22 mouse cellular contexts compared by ENCODE assay signal in genomic region chr8:107491212-107491611, GRCm38 (mm10). TPM values are rescaled to one million over a fixed set of nuclear protein-coding genes. Genes with fewer than 3 reads are reported as not detected.
DNase-seq lines count a peak whose midpoint lies in the region; ATAC-seq lines count a peak whose summit lies in the region.
"Had no signal": no experiment of that assay in that cellular context is flagged by ENCODE, and none has a peak within 500 bp of the region (broad histone marks: within the 10 kb centered on the region; RNA-seq: fewer than 3 reads in every experiment).

No protein-coding gene starts in this region.

- 57% methylated on average over 4 of the region's 4 CpGs for WGBS in heart, embryonic 16.5 days
- 41% methylated on average over 4 of the region's 4 CpGs for WGBS in lung, embryonic 15.5 days
- 64% methylated on average over 4 of the region's 4 CpGs for WGBS in embryonic facial prominence, embryonic 14.5 days
- 35% methylated on average over 4 of the region's 4 CpGs for whole genome bisulfite sequencing in limb, embryonic 13.5 days
- 47% methylated on average over 4 of the region's 4 CpGs for WGBS in forebrain, embryonic 16.5 days

- DNase-seq in heart, postnatal 4 days = no peak
- no peak for DNase-seq in lung, postnatal 4 days
- no peak for DNase-seq in embryonic facial prominence, embryonic 14.5 days (ENCODE audit: low spot score)
- DNase-seq in ovary, adult 18-20 months (ENCODE audit: low spot score) = no peak
- DNase-seq: adrenal gland, postnatal 14 days; cerebellum, postnatal 25 days; embryo, embryonic 11 days; heart, postnatal 10 days; kidney, adult 8-10 months; kidney, postnatal 4 days; layer of hippocampus, adult 9-11 months; left cerebral cortex, postnatal 4 days had no signal

- no peak overlapping the region for H3K4me3 ChIP-seq in heart, embryonic 16.5 days (ENCODE audit: low read length)
- H3K4me3 ChIP-seq in lung, embryonic 15.5 days = no peak overlapping the region
- H3K4me3 ChIP-seq in embryonic facial prominence, embryonic 14.5 days (ENCODE audit: low read depth, low read length) = no peak overlapping the region
- no peak overlapping the region for H3K4me3 ChIP-seq in limb, embryonic 13.5 days
- no peak overlapping the region for H3K4me3 ChIP-seq in forebrain, embryonic 16.5 days (replicated peaks; ENCODE audit: low read length)
- H3K4me3 ChIP-seq: forebrain, embryonic 15.5 days; heart, embryonic 10.5 days; left cerebral cortex, adult 2 months; neural tube, embryonic 12.5 days had no signal

- no peaks in the 10 kb centered on the region for H3K9me3 ChIP-seq in heart, embryonic 16.5 days (replicated peaks; ENCODE audit: control insufficient read depth, low read length)
- H3K9me3 ChIP-seq in lung, embryonic 15.5 days = no peaks in the 10 kb centered on the region
- H3K9me3 ChIP-seq in embryonic facial prominence, embryonic 14.5 days (ENCODE audit: control insufficient read depth, low read length) = no peaks in the 10 kb centered on the region
- H3K9me3 ChIP-seq in limb, embryonic 13.5 days = no peaks in the 10 kb centered on the region
- H3K9me3 ChIP-seq in forebrain, embryonic 16.5 days (ENCODE audit: control insufficient read depth, low read length) = no peaks in the 10 kb centered on the region
- H3K9me3 ChIP-seq: forebrain, embryonic 15.5 days; G1E; heart, embryonic 10.5 days; neural tube, embryonic 12.5 days had no signal

- no peaks in the 10 kb centered on the region for H3K36me3 ChIP-seq in heart, embryonic 16.5 days (ENCODE audit: control insufficient read depth, insufficient read depth)
- H3K36me3 ChIP-seq in lung, embryonic 15.5 days = no peaks in the 10 kb centered on the region
- H3K36me3 ChIP-seq in embryonic facial prominence, embryonic 14.5 days (ENCODE audit: control insufficient read depth, insufficient read depth, low read length) = no peaks in the 10 kb centered on the region
- no peaks in the 10 kb centered on the region for H3K36me3 ChIP-seq in limb, embryonic 13.5 days
- H3K36me3 ChIP-seq in forebrain, embryonic 16.5 days (ENCODE audit: control insufficient read depth, insufficient read depth) = no peaks in the 10 kb centered on the region
- H3K36me3 ChIP-seq: forebrain, embryonic 15.5 days had no signal

- H3K4me1 ChIP-seq in heart, embryonic 16.5 days (ENCODE audit: control insufficient read depth, insufficient read depth, low read length) = peaks cover 24% of the 10 kb centered on the region
- peaks cover 40% of the 10 kb centered on the region for H3K4me1 ChIP-seq in lung, embryonic 15.5 days
- H3K4me1 ChIP-seq in embryonic facial prominence, embryonic 14.5 days (ENCODE audit: control insufficient read depth, insufficient read depth, low read length) = peaks cover 16% of the 10 kb centered on the region; the same call in 1 of the 2 replicates
- peaks cover 46% of the 10 kb centered on the region for H3K4me1 ChIP-seq in limb, embryonic 13.5 days
- peaks cover 11% of the 10 kb centered on the region for H3K4me1 ChIP-seq in forebrain, embryonic 16.5 days (replicated peaks; ENCODE audit: control insufficient read depth, insufficient read depth, low read length)

- H3K9ac ChIP-seq in heart, embryonic 16.5 days (ENCODE audit: low read length) = no peak overlapping the region
- H3K9ac ChIP-seq in lung, embryonic 15.5 days = no peak overlapping the region
- H3K9ac ChIP-seq in embryonic facial prominence, embryonic 14.5 days (ENCODE audit: low read depth, low read length) = no peak overlapping the region
- H3K9ac ChIP-seq in limb, embryonic 13.5 days = peak overlapping the region; percentile 31; the same call in 1 of the 2 replicates
- no peak overlapping the region for H3K9ac ChIP-seq in forebrain, embryonic 16.5 days (replicated peaks; ENCODE audit: low read depth, low read length)
- H3K9ac ChIP-seq: forebrain, embryonic 15.5 days; neural tube, embryonic 12.5 days had no signal

- ATAC-seq in heart, embryonic 16.5 days (replicated peaks; ENCODE audit: extremely low read depth, insufficient read depth, low FRiP score) = no peak
- no peak for ATAC-seq in lung, embryonic 15.5 days (ENCODE audit: borderline replicate concordance, extremely low read depth, low FRiP score, low TSS enrichment)
- ATAC-seq in embryonic facial prominence, embryonic 14.5 days (ENCODE audit: low read depth) = no peak
- ATAC-seq in limb, embryonic 13.5 days (ENCODE audit: low FRiP score, low read depth) = peak; percentile 13; the same call in 1 of the 2 replicates
- no peak for ATAC-seq in forebrain, embryonic 16.5 days
- ATAC-seq: forebrain, embryonic 15.5 days had no signal

- H3K27me3 ChIP-seq in heart, embryonic 16.5 days (ENCODE audit: control insufficient read depth, insufficient read depth, low read length) = no peaks in the 10 kb centered on the region
- no peaks in the 10 kb centered on the region for H3K27me3 ChIP-seq in lung, embryonic 15.5 days
- no peaks in the 10 kb centered on the region for H3K27me3 ChIP-seq in embryonic facial prominence, embryonic 14.5 days (replicated peaks; ENCODE audit: control insufficient read depth, insufficient read depth, low read length)
- H3K27me3 ChIP-seq in limb, embryonic 13.5 days = no peaks in the 10 kb centered on the region
- no peaks in the 10 kb centered on the region for H3K27me3 ChIP-seq in forebrain, embryonic 16.5 days (replicated peaks; ENCODE audit: control insufficient read depth, insufficient read depth, low read length)
- H3K27me3 ChIP-seq: forebrain, embryonic 15.5 days; neural tube, embryonic 12.5 days had no signal

- 0 out of 2 replicates have a peak overlapping the region, but pooled peaks have one; percentile 6 for H3K27ac ChIP-seq in heart, embryonic 16.5 days (ENCODE audit: low read length)
- peak overlapping the region; percentile 53 for H3K27ac ChIP-seq in lung, embryonic 15.5 days
- peak overlapping the region; percentile 70; the same call in 1 of the 2 replicates for H3K27ac ChIP-seq in embryonic facial prominence, embryonic 14.5 days (replicated peaks; ENCODE audit: low read depth, low read length)
- peak overlapping the region; percentile 92 for H3K27ac ChIP-seq in limb, embryonic 13.5 days
- H3K27ac ChIP-seq in forebrain, embryonic 16.5 days (ENCODE audit: low read length) = no peak overlapping the region
- H3K27ac ChIP-seq: forebrain, embryonic 15.5 days; left cerebral cortex, adult 2 months; neural tube, embryonic 12.5 days had no signal

- H3K4me2 ChIP-seq in heart, embryonic 16.5 days (ENCODE audit: low read depth, low read length) = no peak overlapping the region
- H3K4me2 ChIP-seq in lung, embryonic 15.5 days = no peak overlapping the region
- H3K4me2 ChIP-seq in embryonic facial prominence, embryonic 14.5 days (ENCODE audit: low read depth, low read length) = no peak overlapping the region
- no peak overlapping the region for H3K4me2 ChIP-seq in limb, embryonic 13.5 days (replicated peaks)
- no peak overlapping the region for H3K4me2 ChIP-seq in forebrain, embryonic 16.5 days (ENCODE audit: low read length)
- H3K4me2 ChIP-seq: forebrain, embryonic 15.5 days; midbrain, embryonic 11.5 days; neural tube, embryonic 12.5 days had no signal

RNA-seq across cellular contexts. Expression of gene Wwp2, which starts 55.0 kb away (rescaled TPM):
- polyA plus RNA-seq in heart, embryonic 16.5 days (2015; fragmentation: Nextera tagmentation; extraction: Ambion mirVana) = 30.3 and 31.4 TPM in 2 replicates
- 10 to 100 TPM; 33.1 to 35.6 TPM for total RNA-seq in heart, postnatal 4 days (2021)
- 50.4 and 54.0 TPM in 2 replicates for polyA plus RNA-seq in lung, embryonic 15.5 days (2015; fragmentation: Nextera tagmentation; extraction: Ambion mirVana)
- polyA plus RNA-seq in embryonic facial prominence, embryonic 14.5 days (2014; fragmentation: Nextera tagmentation; extraction: Ambion mirVana) = 77.8 and 112 TPM in 2 replicates
- 329 and 357 TPM in 2 replicates for polyA plus RNA-seq in limb, embryonic 13.5 days (2015; fragmentation: Nextera tagmentation; extraction: Ambion mirVana)
- 41.5 and 43.0 TPM in 2 replicates for polyA plus RNA-seq in forebrain, embryonic 16.5 days (2015; fragmentation: Nextera tagmentation; extraction: Ambion mirVana)
